Mouse (Mus musculus) MEL (cell line): ENCODE results near the gene Cdc14b. TPM values are rescaled to one million over a fixed set of nuclear protein-coding genes. Genes with fewer than 3 reads are reported as not detected.

ENCODE experiments used
- DNase-seq: peaks from one replicate; pipeline ENCODE4 v3.0.0; 2011; ENCODE audit warnings: low read depth, low spot score
- H3K27ac ChIP-seq: 2 replicates; pipeline ENCODE4 v1.5.1; 2012; ENCODE audit warnings: low read depth, mild to moderate bottlenecking, control low read depth, low read length, moderate library complexity; ENCODE audit not compliant: control insufficient read depth
- H3K27me3 ChIP-seq, 2 experiments: fragments of 150-350 bp in 1 of 2; sonication (generic) in 1 of 2; 2 replicates each; pipeline ENCODE4 v1.6.1; 2012; ENCODE audit warnings: low read length in 2 of 2, mild to moderate bottlenecking in 2 of 2, improper control_type of control experiment in 1 of 2, moderate library complexity in 1 of 2; ENCODE audit not compliant: insufficient read depth in 2 of 2, control insufficient read depth in 1 of 2
- H3K36me3 ChIP-seq, 2 experiments: 2 replicates each; pipeline ENCODE4 v1.6.1; 2012 to 2014; ENCODE audit warnings: low read length in 2 of 2, improper control_type of control experiment in 1 of 2, inconsistent platforms in 1 of 2, mild to moderate bottlenecking in 1 of 2; ENCODE audit not compliant: insufficient read depth in 2 of 2, control insufficient read depth in 1 of 2
- H3K4me1 ChIP-seq, 2 experiments: fragments of 150-350 bp in 1 of 2; sonication (generic) in 1 of 2; 2 replicates each; pipeline ENCODE4 v1.6.1; 2012; ENCODE audit warnings: low read length in 2 of 2, improper control_type of control experiment in 1 of 2, mild to moderate bottlenecking in 1 of 2; ENCODE audit not compliant: insufficient read depth in 2 of 2, control insufficient read depth in 1 of 2
- H3K4me3 ChIP-seq, 2 experiments: fragments of 150-350 bp in 1 of 2; sonication (generic) in 1 of 2; 2 replicates each; pipeline ENCODE4 v1.5.1; 2012; ENCODE audit warnings: low read depth in 2 of 2, low read length in 2 of 2, mild to moderate bottlenecking in 2 of 2, moderate library complexity in 2 of 2, control low read depth in 1 of 2, improper control_type of control experiment in 1 of 2; ENCODE audit not compliant: control insufficient read depth in 1 of 2, insufficient read depth in 1 of 2
- H3K79me2 ChIP-seq: 2 replicates; pipeline ENCODE4 v1.6.1; 2012; ENCODE audit warnings: mild to moderate bottlenecking, low read length, moderate library complexity; ENCODE audit not compliant: control insufficient read depth, poor library complexity, insufficient read depth
- H3K9ac ChIP-seq: 2 replicates; pipeline ENCODE4 v1.6.1; 2012; ENCODE audit warnings: low read depth, mild to moderate bottlenecking, control low read depth, low read length, moderate library complexity; ENCODE audit not compliant: control insufficient read depth, poor library complexity, severe bottlenecking
- H3K9me3 ChIP-seq: fragments of 150-350 bp; sonication (generic); replicated peaks from 2 replicates; pipeline ENCODE4 v1.6.1; 2012; ENCODE audit warnings: mild to moderate bottlenecking, low read length, improper control_type of control experiment, moderate library complexity; ENCODE audit not compliant: insufficient read depth
- BHLHE40 ChIP-seq: IDR thresholded peaks from 2 replicates; pipeline ENCODE4 v1.6.1; 2012; ENCODE audit warnings: low read depth, mild to moderate bottlenecking, inconsistent platforms, low read length, improper control_type of control experiment, borderline replicate concordance
- CHD1 ChIP-seq: IDR thresholded peaks from 2 replicates; pipeline ENCODE4 v1.6.1; 2012; ENCODE audit warnings: low read depth, mild to moderate bottlenecking, inconsistent platforms, low read length, improper control_type of control experiment
- CHD2 ChIP-seq: IDR thresholded peaks from 2 replicates; pipeline ENCODE4 v1.6.1; 2011; ENCODE audit warnings: low read length, improper control_type of control experiment
- CTCF ChIP-seq, 3 experiments: IDR thresholded peaks in 2 of 3; conservative IDR thresholded peaks in 1 of 3; 2 replicates each; pipeline ENCODE4 v1.5.1; 2011 to 2012; ENCODE audit warnings: low read length in 3 of 3, low read depth in 2 of 3, mild to moderate bottlenecking in 2 of 3, improper control_type of control experiment in 1 of 3, inconsistent platforms in 1 of 3, mixed read lengths in 1 of 3, moderate library complexity in 1 of 3; ENCODE audit not compliant: control insufficient read depth in 1 of 3, insufficient read depth in 1 of 3, poor library complexity in 1 of 3, severe bottlenecking in 1 of 3
- E2F4 ChIP-seq: IDR thresholded peaks from 2 replicates; pipeline ENCODE4 v1.6.1; 2011; ENCODE audit warnings: low read depth, low read length, improper control_type of control experiment, borderline replicate concordance
- ELF1 ChIP-seq: IDR thresholded peaks from 2 replicates; pipeline ENCODE4 v1.6.1; 2014; ENCODE audit warnings: low read depth, mild to moderate bottlenecking, inconsistent platforms, low read length, improper control_type of control experiment, moderate library complexity
- EP300 ChIP-seq, 2 experiments: IDR thresholded peaks; 2 replicates each; pipeline ENCODE4 v1.6.1; 2011; ENCODE audit warnings: improper control_type of control experiment in 2 of 2, low read length in 2 of 2, low read depth in 1 of 2, mild to moderate bottlenecking in 1 of 2
- ETS1 ChIP-seq: IDR thresholded peaks from 2 replicates; pipeline ENCODE4 v1.6.1; 2012; ENCODE audit warnings: low read depth, mild to moderate bottlenecking, inconsistent platforms, low read length, improper control_type of control experiment, moderate library complexity
- GABPA ChIP-seq: IDR thresholded peaks from 2 replicates; pipeline ENCODE4 v1.6.1; 2012; ENCODE audit warnings: low read depth, mild to moderate bottlenecking, inconsistent platforms, low read length, improper control_type of control experiment, moderate library complexity
- GATA1 ChIP-seq: IDR thresholded peaks from 2 replicates; pipeline ENCODE4 v1.6.1; 2011; ENCODE audit warnings: low read depth, low read length, improper control_type of control experiment
- HCFC1 ChIP-seq: IDR thresholded peaks from 2 replicates; pipeline ENCODE4 v1.6.1; 2012; ENCODE audit warnings: low read depth, mild to moderate bottlenecking, inconsistent platforms, low read length, improper control_type of control experiment, moderate library complexity
- JUND ChIP-seq: IDR thresholded peaks from 2 replicates; pipeline ENCODE4 v1.6.1; 2011; ENCODE audit warnings: low read depth, mild to moderate bottlenecking, improper control_type of control experiment, low read length
- KAT2A ChIP-seq: conservative IDR thresholded peaks from 2 replicates; pipeline ENCODE4 v1.6.1; 2012; ENCODE audit warnings: low read depth, low read length, improper control_type of control experiment, inconsistent platforms
- MAFK ChIP-seq: IDR thresholded peaks from 2 replicates; pipeline ENCODE4 v1.6.1; 2011; ENCODE audit warnings: low read depth, mild to moderate bottlenecking, low read length, improper control_type of control experiment, borderline replicate concordance
- MAZ ChIP-seq: IDR thresholded peaks from 2 replicates; pipeline ENCODE4 v1.6.1; 2012; ENCODE audit warnings: low read depth, mild to moderate bottlenecking, inconsistent platforms, low read length, improper control_type of control experiment
- MEF2A ChIP-seq: IDR thresholded peaks from 2 replicates; pipeline ENCODE4 v1.6.1; 2014; ENCODE audit warnings: low read depth, mild to moderate bottlenecking, inconsistent platforms, low read length, improper control_type of control experiment; ENCODE audit not compliant: poor library complexity, insufficient replicate concordance, severe bottlenecking; ENCODE audit errors: extremely low read depth
- MXI1 ChIP-seq: IDR thresholded peaks from 2 replicates; pipeline ENCODE4 v1.6.1; 2011; ENCODE audit warnings: mild to moderate bottlenecking, low read depth, low read length, improper control_type of control experiment
- MYB ChIP-seq: IDR thresholded peaks from 2 replicates; pipeline ENCODE4 v1.6.1; 2011; ENCODE audit warnings: mild to moderate bottlenecking, low read depth, low read length, improper control_type of control experiment
- MYC ChIP-seq: IDR thresholded peaks from 2 replicates; pipeline ENCODE4 v1.6.1; 2011; ENCODE audit warnings: low read depth, mild to moderate bottlenecking, low read length, improper control_type of control experiment, moderate library complexity
- NELFE ChIP-seq: IDR thresholded peaks from 2 replicates; pipeline ENCODE4 v1.6.1; 2011; ENCODE audit warnings: low read depth, low read length, improper control_type of control experiment
- NRF1 ChIP-seq: IDR thresholded peaks from 2 replicates; pipeline ENCODE4 v1.6.1; 2014; ENCODE audit warnings: low read depth, mild to moderate bottlenecking, inconsistent platforms, low read length, improper control_type of control experiment, moderate library complexity; ENCODE audit not compliant: poor library complexity, insufficient read depth, severe bottlenecking
- POLR2A ChIP-seq, 2 experiments: IDR thresholded peaks; 2 replicates each; pipeline ENCODE4 v1.6.1; 2011 to 2012; ENCODE audit warnings: low read length in 2 of 2, mild to moderate bottlenecking in 2 of 2, control low read depth in 1 of 2, improper control_type of control experiment in 1 of 2, low read depth in 1 of 2, moderate library complexity in 1 of 2; ENCODE audit not compliant: control insufficient read depth in 1 of 2, insufficient read depth in 1 of 2, poor library complexity in 1 of 2
- RAD21 ChIP-seq: IDR thresholded peaks from 2 replicates; pipeline ENCODE4 v1.6.1; 2011; ENCODE audit warnings: mild to moderate bottlenecking, low read depth, low read length, improper control_type of control experiment
- RCOR1 ChIP-seq: IDR thresholded peaks from 2 replicates; pipeline ENCODE4 v1.6.1; 2012; ENCODE audit warnings: low read depth, mild to moderate bottlenecking, inconsistent platforms, low read length, improper control_type of control experiment
- SIN3A ChIP-seq: IDR thresholded peaks from 2 replicates; pipeline ENCODE4 v1.6.1; 2012; ENCODE audit warnings: low read length, improper control_type of control experiment, inconsistent platforms
- SMC3 ChIP-seq: IDR thresholded peaks from 2 replicates; pipeline ENCODE4 v1.6.1; 2011; ENCODE audit warnings: low read depth, low read length, improper control_type of control experiment
- TAL1 ChIP-seq: IDR thresholded peaks from 2 replicates; pipeline ENCODE4 v1.6.1; 2012; ENCODE audit warnings: mild to moderate bottlenecking, inconsistent platforms, low read length, moderate library complexity, mixed read lengths
- TBP ChIP-seq: IDR thresholded peaks from 2 replicates; pipeline ENCODE4 v1.8.0; 2011; ENCODE audit warnings: low read depth, low read length, improper control_type of control experiment
- TCF12 ChIP-seq: IDR thresholded peaks from 2 replicates; pipeline ENCODE4 v1.6.1; 2014; ENCODE audit warnings: low read depth, mild to moderate bottlenecking, inconsistent platforms, low read length, improper control_type of control experiment, moderate library complexity
- UBTF ChIP-seq: IDR thresholded peaks from 2 replicates; pipeline ENCODE4 v1.6.1; 2012; ENCODE audit warnings: low read depth, mild to moderate bottlenecking, inconsistent platforms, low read length, improper control_type of control experiment, moderate library complexity, borderline replicate concordance; ENCODE audit not compliant: insufficient read depth
- USF1 ChIP-seq: IDR thresholded peaks from 2 replicates; pipeline ENCODE4 v1.6.1; 2014; ENCODE audit warnings: low read depth, mild to moderate bottlenecking, inconsistent platforms, low read length, improper control_type of control experiment, moderate library complexity
- USF2 ChIP-seq, 2 experiments: IDR thresholded peaks; 2 replicates each; pipeline ENCODE4 v1.6.1; 2011 to 2012; ENCODE audit warnings: improper control_type of control experiment in 2 of 2, low read length in 2 of 2, borderline replicate concordance in 1 of 2, inconsistent platforms in 1 of 2, low read depth in 1 of 2, mild to moderate bottlenecking in 1 of 2; ENCODE audit not compliant: insufficient read depth in 1 of 2
- ZC3H11A ChIP-seq: IDR thresholded peaks from 2 replicates; pipeline ENCODE4 v1.6.1; 2012; ENCODE audit warnings: low read depth, mild to moderate bottlenecking, inconsistent platforms, low read length, improper control_type of control experiment
- ZKSCAN1 ChIP-seq: IDR thresholded peaks from 2 replicates; pipeline ENCODE4 v1.6.1; 2012; ENCODE audit warnings: low read depth, mild to moderate bottlenecking, inconsistent platforms, low read length, improper control_type of control experiment, moderate library complexity
- ZMIZ1 ChIP-seq: IDR thresholded peaks from 2 replicates; pipeline ENCODE4 v1.6.1; 2012; ENCODE audit warnings: low read depth, mild to moderate bottlenecking, inconsistent platforms, low read length, improper control_type of control experiment, moderate library complexity
- ZNF384 ChIP-seq: IDR thresholded peaks from 2 replicates; pipeline ENCODE4 v1.6.1; 2012; ENCODE audit warnings: low read depth, mild to moderate bottlenecking, inconsistent platforms, low read length, improper control_type of control experiment
- polyA plus RNA-seq, 2 experiments: library from polyadenylated mRNA; stranded (reverse) in 1 of 2; unstranded in 1 of 2; fragments of >175 nt in 1 of 2; fragments of >200 nt in 1 of 2; gene quantifications; 2 replicates each; pipeline versions ENCODE4 v1.2.1 to v1.2.4; 2012; ENCODE audit warnings: low replicate concordance in 2 of 2, low read depth in 1 of 2; ENCODE audit not compliant: insufficient read length in 2 of 2, insufficient read depth in 1 of 2, missing spikeins in 1 of 2
- total RNA-seq: library from RNA; depleted of rRNA; stranded (reverse); fragments of 300-350 nt; gene quantifications from 2 replicates; pipeline ENCODE4 v1.2.3, GENCODE M21; 2012

Gene Cdc14b
- total and polyA plus RNA-seq, 3 experiments = 18.7 to 28.3 TPM; not detected in 1

- peaks cover 3 to 10% of the 10 kb centered on the region in 2 experiments; a peak in 3 of 4 replicates for H3K4me1 ChIP-seq
- H3K9ac ChIP-seq = peak within 1 kb of the TSS; percentile 96
- H3K79me2 ChIP-seq = peaks cover 39% of the 10 kb centered on the region
- DNase-seq = peak; percentile 100
- no peaks in the 10 kb centered on the region for H3K9me3 ChIP-seq
- H3K27me3 ChIP-seq = peaks cover 2 to 11% of the 10 kb centered on the region in 2 experiments
- H3K27ac ChIP-seq = peak within 1 kb of the TSS; percentile 95
- H3K4me3 ChIP-seq = peak within 1 kb of the TSS; percentile 62 to 65
- H3K36me3 ChIP-seq = peaks cover 0 to 23% of the 10 kb centered on the region in 2 experiments; a peak in 3 of 4 replicates
- TF ChIP-seq BHLHE40 = no peak
- peak; percentile 98 for TF ChIP-seq MAZ
- TF ChIP-seq RAD21 = no peak
- peak; percentile 26; the same call in 1 of the 2 replicates for TF ChIP-seq ETS1
- TF ChIP-seq TBP = peak; percentile 74
- TF ChIP-seq CHD1 = no peak
- TF ChIP-seq KAT2A = no peak; the same call in 1 of the 2 replicates
- TF ChIP-seq USF2 (IDR thresholded peaks at IDR 0.05; ENCODE audit: borderline replicate concordance in 1 of 2, insufficient read depth in 1 of 2, low read depth in 1 of 2, low read length in 2 of 2) = no peak
- TF ChIP-seq ELF1 = no peak
- TF ChIP-seq UBTF = no peak
- TF ChIP-seq SIN3A = peak; percentile 40; the same call in 1 of the 2 replicates
- TF ChIP-seq NELFE = peak; percentile 59
- TF ChIP-seq USF1 = no peak
- no peak for TF ChIP-seq NRF1
- peak; percentile 21; the same call in 1 of the 2 replicates for TF ChIP-seq ZNF384
- TF ChIP-seq MAFK = no peak
- TF ChIP-seq MYC = 0 out of 2 replicates have a peak, but pooled peaks have one; percentile 15
- no peak for TF ChIP-seq RCOR1
- TF ChIP-seq MYB = no peak
- peak; percentile 53; the same call in 1 of the 2 replicates for TF ChIP-seq HCFC1
- TF ChIP-seq ZKSCAN1 = no peak
- TF ChIP-seq JUND = no peak
- no peak for TF ChIP-seq MEF2A
- no peak for TF ChIP-seq GABPA
- no peak for TF ChIP-seq ZMIZ1
- TF ChIP-seq CHD2 = no peak
- peak; percentile 75 to 78; a peak in 2 of 4 replicates for TF ChIP-seq POLR2A (IDR thresholded peaks at IDR 0.05; ENCODE audit: control insufficient read depth in 1 of 2, insufficient read depth in 1 of 2, low read depth in 1 of 2, low read length in 2 of 2, poor library complexity in 1 of 2)
- no peak for TF ChIP-seq TAL1
- TF ChIP-seq GATA1 = no peak
- no peak for TF ChIP-seq ZC3H11A
- no peak for TF ChIP-seq SMC3
- TF ChIP-seq CTCF (IDR thresholded peaks at IDR 0.05 in 2 of 3, conservative IDR thresholded peaks at IDR 0.05 in 1 of 3; ENCODE audit: control insufficient read depth in 1 of 3, insufficient read depth in 1 of 3, low read depth in 2 of 3, low read length in 3 of 3, poor library complexity in 1 of 3, severe bottlenecking in 1 of 3) = no peak
- peak; percentile 96 for TF ChIP-seq E2F4
- TF ChIP-seq MXI1 = no peak
- peak; percentile 10; the same call in 1 of the 2 replicates for TF ChIP-seq TCF12
- no peak for TF ChIP-seq EP300 (IDR thresholded peaks at IDR 0.05; ENCODE audit: low read depth in 1 of 2, low read length in 2 of 2)
Observed at GRCm38 (mm10) chr13:64153083-64153682, 121.9 kb downstream of the Cdc14b start, which contains the start of gene Zfp367. Zfp367 (minus strand) TSS chr13:64153202.
